Mouse (Mus musculus): Measurements from ENCODE around the gene Hemk1. TPM values are rescaled to one million over a fixed set of nuclear protein-coding genes. Genes with fewer than 3 reads are reported as not detected.

Gene Hemk1
- polyA plus RNA-seq, 1 experiment from 2014 or later, result 16.3 TPM

DNA sequence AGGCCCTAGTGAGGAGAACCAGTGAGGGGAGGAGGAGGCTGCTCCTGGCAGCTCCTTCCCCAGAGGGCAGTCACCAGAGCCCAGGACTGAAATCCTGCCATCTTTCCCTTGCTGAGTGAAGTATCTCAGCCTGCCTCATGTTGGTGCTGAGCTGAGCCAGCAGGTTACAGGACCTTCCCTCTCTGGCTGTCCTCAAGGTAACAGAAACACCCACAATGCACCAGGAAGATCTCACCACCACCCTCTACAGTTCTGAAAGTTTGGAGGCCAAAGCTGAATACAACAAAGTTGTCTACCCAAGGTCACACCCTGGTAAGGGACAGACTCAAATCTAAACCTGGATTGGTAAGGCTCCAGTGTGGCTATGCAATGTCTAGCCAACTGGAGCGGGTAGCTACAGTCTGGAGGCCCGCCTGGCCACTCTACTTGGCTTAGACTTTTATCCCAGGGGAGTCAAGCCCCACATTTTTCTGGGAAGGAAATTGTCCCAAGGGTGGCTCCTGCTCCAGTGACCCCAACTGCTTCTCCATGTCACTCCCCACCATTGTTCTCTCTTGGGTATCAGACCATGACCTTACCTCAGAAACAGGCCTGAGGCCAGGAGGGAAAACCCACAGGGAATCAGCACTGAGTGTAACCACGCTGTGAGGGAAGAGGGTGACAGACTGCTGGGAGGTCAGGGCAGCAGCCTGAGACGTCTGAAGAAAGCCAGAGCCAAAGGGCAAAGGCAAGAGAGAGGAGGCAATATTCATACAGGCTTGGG lies 13.2 kb downstream of the Hemk1 start:
- H3K4me2 ChIP-seq, result no peak overlapping the region
- no peaks in the 10 kb centered on the region for H3K27me3 ChIP-seq (replicated peaks)
- peaks cover 15% of the 10 kb centered on the region; the same call in 1 of the 2 replicates for H3K36me3 ChIP-seq
- H3K9ac ChIP-seq (replicated peaks), result no peak overlapping the region
- WGBS, result 66% methylated on average over 4 of the region's 4 CpGs
- H3K4me3 ChIP-seq (replicated peaks), result no peak overlapping the region
- no peak for ATAC-seq (ENCODE audit: low FRiP score)
- H3K9me3 ChIP-seq (replicated peaks), result no peaks in the 10 kb centered on the region
- no peak overlapping the region for H3K27ac ChIP-seq (replicated peaks)
- no peaks in the 10 kb centered on the region for H3K4me1 ChIP-seq

- Histone ChIP-seq H3K4me1 (no peaks in the 10 kb centered on the region), H3K9me3 (replicated peaks) (no peaks in the 10 kb centered on the region), H3K36me3 (peaks cover 11% of the 10 kb centered on the region; the same call in 1 of the 2 replicates), H3K27ac (replicated peaks) (no peak overlapping the region), H3K9ac (replicated peaks) (no peak overlapping the region), H3K27me3 (replicated peaks) (no peaks in the 10 kb centered on the region), H3K4me2 (no peak overlapping the region), H3K4me3 (replicated peaks) (no peak overlapping the region)
- 59% methylated on average over 6 of the region's 6 CpGs for WGBS
- no peak for ATAC-seq (ENCODE audit: low FRiP score)
Measured at GRCm38 (mm10) chr9:107323558-107323957, 14.6 kb downstream of the Hemk1 start.

DNA sequence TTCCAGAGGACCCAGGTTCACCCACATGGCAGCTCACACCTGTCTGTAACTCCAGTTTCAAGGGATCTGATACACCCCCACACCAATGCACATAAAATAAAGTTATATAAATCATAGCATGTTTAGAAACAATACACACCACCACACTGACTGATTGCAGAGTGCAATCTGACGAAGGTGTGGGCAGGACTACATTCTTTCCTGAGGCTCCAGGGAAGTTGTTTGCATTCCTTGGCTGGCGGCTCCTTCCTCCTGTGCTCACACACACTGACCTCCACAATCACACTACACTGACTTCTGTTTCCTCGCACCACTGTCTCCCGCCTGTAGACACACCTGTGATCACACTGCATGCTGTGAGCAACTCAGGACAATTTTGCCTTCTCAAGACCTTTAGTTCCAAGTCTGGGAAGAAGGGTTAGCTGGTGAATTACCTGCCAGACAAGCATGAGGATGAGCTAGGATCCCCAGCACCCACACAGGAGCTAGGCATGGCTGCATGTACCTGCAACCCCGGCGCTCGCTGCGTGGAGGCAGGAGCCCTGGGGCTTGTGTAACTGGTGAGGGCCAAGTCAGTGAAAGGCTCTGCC lies 15.6 kb downstream of the Hemk1 start:
- Histone ChIP-seq H3K4me2 (no peak overlapping the region), H3K4me1 (no peaks in the 10 kb centered on the region), H3K9me3 (replicated peaks) (no peaks in the 10 kb centered on the region), H3K4me3 (replicated peaks) (no peak overlapping the region), H3K9ac (replicated peaks) (no peak overlapping the region), H3K36me3 (peaks cover 5% of the 10 kb centered on the region; the same call in 1 of the 2 replicates), H3K27ac (replicated peaks) (no peak overlapping the region), H3K27me3 (replicated peaks) (no peaks in the 10 kb centered on the region)
- 86% methylated on average over 8 of the region's 8 CpGs for WGBS
- ATAC-seq (ENCODE audit: low FRiP score), result no peak

DNA sequence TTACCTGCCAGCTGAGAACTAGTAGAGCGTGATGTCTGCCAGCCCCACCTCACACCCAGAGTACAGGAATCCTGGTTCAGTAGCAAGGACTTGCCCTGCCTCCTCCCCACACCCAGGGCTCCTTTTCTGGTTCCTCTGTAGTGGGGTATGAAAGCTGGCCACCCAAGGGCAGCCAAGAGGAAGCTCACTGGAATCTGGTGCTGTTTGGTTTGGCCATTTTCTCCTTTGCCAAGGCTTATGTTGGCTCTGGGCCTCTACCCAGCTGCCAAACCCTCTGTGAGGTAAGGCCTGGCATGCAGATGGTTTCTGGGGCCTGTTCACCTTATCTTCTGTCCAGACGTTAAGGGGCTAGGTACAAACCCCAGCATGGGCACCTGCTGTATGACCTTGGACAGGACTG lies 22.4 kb downstream of the Hemk1 start:
- H3K27ac ChIP-seq (replicated peaks), result no peak overlapping the region
- no peaks in the 10 kb centered on the region for H3K4me1 ChIP-seq
- H3K4me3 ChIP-seq (replicated peaks), result no peak overlapping the region
- no peaks in the 10 kb centered on the region for H3K9me3 ChIP-seq (replicated peaks)
- WGBS, result 86% methylated on average over 2 of the region's 2 CpGs
- no peak for ATAC-seq (ENCODE audit: low FRiP score)
- H3K4me2 ChIP-seq, result no peak overlapping the region
- H3K27me3 ChIP-seq (replicated peaks), result no peaks in the 10 kb centered on the region
- H3K36me3 ChIP-seq, result no peaks in the 10 kb centered on the region
- no peak overlapping the region for H3K9ac ChIP-seq (replicated peaks)

DNA sequence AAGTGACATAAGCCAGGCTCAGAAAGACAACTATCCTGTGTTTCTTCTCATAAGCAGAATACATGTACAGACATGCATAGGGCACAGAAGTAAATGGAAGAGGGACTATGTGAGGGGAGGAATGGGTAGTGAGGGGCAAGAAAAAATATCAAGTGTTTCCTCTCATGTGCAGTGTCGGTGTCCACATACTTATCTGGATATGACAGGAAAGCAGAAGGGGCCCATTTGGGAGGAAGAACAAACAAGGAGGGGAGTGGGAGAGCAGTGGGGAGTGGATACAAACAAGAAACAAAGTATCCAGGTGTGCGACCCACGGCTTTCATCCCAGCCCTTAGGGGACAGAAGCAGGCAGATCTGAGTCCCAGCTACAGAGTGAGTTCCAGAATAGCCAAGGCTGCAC lies 24.2 kb downstream of the Hemk1 start:
- Histone ChIP-seq H3K9ac (replicated peaks) (no peak overlapping the region), H3K27me3 (replicated peaks) (no peaks in the 10 kb centered on the region), H3K27ac (replicated peaks) (no peak overlapping the region), H3K4me3 (replicated peaks) (no peak overlapping the region), H3K4me1 (no peaks in the 10 kb centered on the region), H3K36me3 (no peaks in the 10 kb centered on the region), H3K4me2 (no peak overlapping the region), H3K9me3 (replicated peaks) (no peaks in the 10 kb centered on the region)
- 87% methylated on average over 3 of the region's 3 CpGs for WGBS
- no peak for ATAC-seq (ENCODE audit: low FRiP score)

DNA sequence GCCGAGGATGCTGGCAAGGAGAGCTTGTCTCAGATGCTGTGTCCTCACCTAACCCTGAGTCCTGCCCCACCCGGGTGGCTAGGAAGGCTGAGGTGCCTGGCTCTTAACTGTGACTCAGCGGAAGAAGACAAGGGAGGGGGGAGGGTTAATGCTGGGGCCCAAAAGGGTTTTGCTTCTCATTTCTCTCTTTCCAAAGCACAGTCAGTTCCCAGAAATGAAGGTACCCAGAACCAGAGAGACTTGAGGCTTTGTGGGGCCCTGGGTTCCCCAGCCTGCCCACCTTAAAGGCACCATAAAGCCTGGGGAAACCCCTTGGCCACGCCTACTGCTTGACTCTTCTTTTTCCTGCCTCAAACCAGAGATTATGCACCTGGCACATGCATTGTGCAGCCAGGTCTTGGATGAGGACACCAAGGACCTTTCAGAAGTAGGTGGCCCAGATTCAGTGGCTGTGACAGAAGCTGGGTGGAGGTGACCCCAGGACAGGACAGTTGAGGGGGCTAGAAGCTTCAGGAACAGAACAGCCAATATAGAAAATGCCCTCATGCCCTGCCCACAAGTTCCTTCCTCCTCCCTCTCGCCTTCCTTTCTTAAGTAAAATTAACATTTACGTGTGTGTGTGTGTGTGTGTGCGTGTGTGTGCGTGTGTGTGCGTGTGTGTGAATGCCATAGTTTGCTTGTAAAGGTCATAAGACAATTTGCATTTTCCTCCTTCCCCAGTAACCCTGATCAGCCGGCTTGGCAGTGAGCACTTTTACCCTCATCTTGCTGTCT lies 25.2 kb downstream of the Hemk1 start:
- WGBS, result 69% methylated on average over 10 of the region's 10 CpGs
- ATAC-seq (ENCODE audit: low FRiP score), result no peak

GRCm38 (mm10) chr9:107309600-107309999 lies 28.6 kb downstream of the Hemk1 start:
- H3K9me3 ChIP-seq (replicated peaks), result no peaks in the 10 kb centered on the region
- no peaks in the 10 kb centered on the region for H3K4me1 ChIP-seq
- no peak overlapping the region for H3K4me2 ChIP-seq
- no peak for ATAC-seq (ENCODE audit: low FRiP score)
- 73% methylated on average over 5 of the region's 5 CpGs for WGBS
- H3K9ac ChIP-seq (replicated peaks), result no peak overlapping the region
- H3K4me3 ChIP-seq (replicated peaks), result no peak overlapping the region
- no peak overlapping the region for H3K27ac ChIP-seq (replicated peaks)
- no peaks in the 10 kb centered on the region for H3K27me3 ChIP-seq (replicated peaks)
- H3K36me3 ChIP-seq, result no peaks in the 10 kb centered on the region

More for the DNA sequence above, 25.2 kb downstream of the Hemk1 start:
- H3K4me1 ChIP-seq, result no peaks in the 10 kb centered on the region
- no peaks in the 10 kb centered on the region for H3K36me3 ChIP-seq
- H3K4me3 ChIP-seq (replicated peaks), result no peak overlapping the region
- no peak overlapping the region for H3K27ac ChIP-seq (replicated peaks)
- H3K4me2 ChIP-seq, result no peak overlapping the region
- no peaks in the 10 kb centered on the region for H3K9me3 ChIP-seq (replicated peaks)
- H3K27me3 ChIP-seq (replicated peaks), result no peaks in the 10 kb centered on the region
- no peak overlapping the region for H3K9ac ChIP-seq (replicated peaks)

DNA sequence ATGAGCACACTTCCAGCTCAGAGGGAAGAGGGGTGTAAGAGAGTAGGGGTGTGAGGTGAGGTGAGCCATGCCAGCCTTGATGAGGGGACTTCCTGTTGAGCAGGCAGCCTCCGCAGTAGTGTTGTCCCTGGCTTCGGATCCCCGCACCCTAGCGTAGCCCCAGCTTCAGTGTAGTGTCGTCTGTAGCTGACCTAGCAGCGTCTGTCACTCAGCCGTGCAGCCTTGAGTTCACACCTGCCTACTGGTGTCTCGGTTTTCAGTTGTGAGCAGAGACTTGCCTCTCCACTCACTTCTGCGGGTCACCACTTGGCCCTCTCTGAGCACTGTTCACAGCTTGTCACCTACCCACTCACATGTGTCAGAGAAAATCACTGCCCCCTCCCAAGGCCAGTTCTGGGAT lies 29.0 kb downstream of the Hemk1 start:
- WGBS, result 88% methylated on average over 9 of the region's 9 CpGs

DNA sequence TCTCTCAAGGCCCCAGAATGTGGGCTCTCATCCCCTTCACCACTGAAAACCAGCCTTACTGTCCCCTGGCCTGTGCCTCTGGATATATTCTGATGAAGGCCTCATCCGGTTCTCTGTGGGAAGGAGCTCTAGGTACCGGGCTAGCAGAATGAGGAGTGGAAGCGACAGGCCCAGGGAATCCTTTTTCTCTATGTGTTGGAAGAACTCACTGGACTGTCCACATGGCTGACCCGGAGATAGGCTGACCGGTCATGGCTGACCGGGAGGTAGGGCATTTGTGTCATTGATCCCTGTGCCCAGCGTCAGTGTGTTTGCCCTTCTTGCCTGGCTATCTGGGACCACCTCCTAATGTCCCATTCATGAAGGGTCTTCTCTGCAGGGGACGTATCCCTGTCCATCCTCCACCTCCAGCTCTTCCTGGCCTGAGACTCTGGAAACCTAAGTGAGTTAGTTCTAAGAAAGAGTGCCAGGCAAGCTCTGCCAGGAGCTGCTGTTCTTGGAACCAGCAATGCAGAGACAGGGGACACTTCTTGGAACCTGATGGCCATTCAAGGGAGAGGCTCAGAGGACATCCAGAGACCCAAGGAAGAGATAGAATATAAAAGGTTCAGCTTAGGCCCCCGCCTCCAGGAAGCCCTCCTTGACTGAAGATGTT lies 29.7 kb downstream of the Hemk1 start:
- Histone ChIP-seq H3K4me2 (no peak overlapping the region), H3K27ac (replicated peaks) (no peak overlapping the region), H3K9me3 (replicated peaks) (no peaks in the 10 kb centered on the region), H3K36me3 (no peaks in the 10 kb centered on the region), H3K27me3 (replicated peaks) (no peaks in the 10 kb centered on the region), H3K9ac (replicated peaks) (no peak overlapping the region), H3K4me3 (replicated peaks) (no peak overlapping the region), H3K4me1 (no peaks in the 10 kb centered on the region)
- no peak for ATAC-seq (ENCODE audit: low FRiP score)
- 90% methylated on average over 9 of the region's 9 CpGs for WGBS

More for the DNA sequence above, 29.0 kb downstream of the Hemk1 start:
- no peak overlapping the region for H3K4me3 ChIP-seq (replicated peaks)
- H3K27ac ChIP-seq (replicated peaks), result no peak overlapping the region
- H3K9me3 ChIP-seq (replicated peaks), result no peaks in the 10 kb centered on the region
- ATAC-seq (ENCODE audit: low FRiP score), result no peak
- no peaks in the 10 kb centered on the region for H3K4me1 ChIP-seq
- H3K9ac ChIP-seq (replicated peaks), result no peak overlapping the region
- H3K36me3 ChIP-seq, result no peaks in the 10 kb centered on the region
- H3K4me2 ChIP-seq, result no peak overlapping the region
- H3K27me3 ChIP-seq (replicated peaks), result no peaks in the 10 kb centered on the region

DNA sequence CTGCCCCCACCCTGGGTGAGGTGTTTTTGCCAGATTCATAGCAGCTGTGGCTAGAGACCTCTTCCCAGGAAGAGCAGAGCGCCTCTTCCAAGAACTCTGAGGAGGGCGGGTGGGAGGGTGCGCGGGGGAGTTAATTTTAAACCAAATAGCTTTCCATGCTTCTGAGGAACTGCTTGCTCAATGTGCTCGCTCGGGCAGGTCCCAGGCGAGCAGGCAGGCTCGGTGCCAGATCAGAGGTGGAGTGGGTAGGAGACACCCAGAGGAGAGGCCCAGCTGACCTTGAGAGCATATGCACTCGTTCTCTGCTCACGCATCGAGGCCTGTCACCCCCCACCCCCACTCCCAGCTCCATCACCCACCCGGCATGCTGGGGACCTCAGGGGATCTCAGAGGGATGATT lies 30.3 kb downstream of the Hemk1 start:
- WGBS, result 69% methylated on average over 12 of the region's 12 CpGs
- Histone ChIP-seq H3K4me2 (no peak overlapping the region), H3K9me3 (replicated peaks) (no peaks in the 10 kb centered on the region), H3K4me1 (no peaks in the 10 kb centered on the region), H3K27me3 (replicated peaks) (no peaks in the 10 kb centered on the region), H3K9ac (replicated peaks) (no peak overlapping the region), H3K4me3 (replicated peaks) (no peak overlapping the region), H3K27ac (replicated peaks) (no peak overlapping the region), H3K36me3 (no peaks in the 10 kb centered on the region)
- ATAC-seq (ENCODE audit: low FRiP score), result no peak

GRCm38 (mm10) chr9:107307099-107307872 lies 30.9 kb downstream of the Hemk1 start:
- Histone ChIP-seq H3K9ac (replicated peaks) (no peak overlapping the region), H3K4me1 (no peaks in the 10 kb centered on the region)

More at GRCm38 (mm10) chr9:107307099-107307872, 30.9 kb downstream of the Hemk1 start:
- WGBS, result 85% methylated on average over 11 of the region's 11 CpGs
- no peak overlapping the region for H3K4me2 ChIP-seq
- H3K27me3 ChIP-seq (replicated peaks), result no peaks in the 10 kb centered on the region
- no peak overlapping the region for H3K27ac ChIP-seq (replicated peaks)
- no peaks in the 10 kb centered on the region for H3K9me3 ChIP-seq (replicated peaks)
- ATAC-seq (ENCODE audit: low FRiP score), result no peak
- peaks cover 3% of the 10 kb centered on the region; the same call in 1 of the 2 replicates for H3K36me3 ChIP-seq
- no peak overlapping the region for H3K4me3 ChIP-seq (replicated peaks)
